Mouse (Mus musculus) heart, postnatal 0 days (tissue): ENCODE measurements around the gene Commd2.

Source experiments
- CTCF ChIP-seq: IDR thresholded peaks from 2 replicates; pipeline ENCODE4 v1.5.1; 2016; ENCODE audit warnings: antibody characterized with exemption, control low read depth, low read depth
- EP300 ChIP-seq: IDR thresholded peaks from 2 replicates; pipeline ENCODE4 v1.6.1; 2016; ENCODE audit warnings: antibody characterized with exemption, low read depth

DNA sequence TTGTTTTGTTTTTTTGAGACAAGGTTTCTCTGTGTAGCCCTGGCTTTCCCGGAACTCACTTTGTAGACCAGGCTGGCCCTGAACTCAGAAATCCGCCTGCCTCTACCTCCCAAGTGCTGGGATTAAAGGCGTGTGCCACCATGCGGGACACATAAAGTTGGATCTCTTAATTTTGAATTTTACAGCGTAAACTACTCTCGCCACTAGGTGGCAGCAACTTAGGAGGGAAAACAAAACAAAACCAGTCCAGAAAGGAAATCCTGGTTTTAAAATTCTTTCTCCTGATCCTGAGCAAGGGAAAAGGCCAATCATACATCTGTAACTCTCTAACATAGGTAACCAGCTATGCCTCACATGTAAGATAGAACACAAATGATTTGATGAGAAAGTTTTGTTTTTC is 12.2 kb upstream of the Commd2 start:
- peak; percentile 68 for TF ChIP-seq CTCF
- no peak for TF ChIP-seq EP300
